Mouse (Mus musculus): ENCODE measurements at regions not wholly inside any gene's neighbourhood (a gene's known extent, or its start where the extent isn't known, plus 50 kb on each side); places are given as distances from the start of the nearest gene placed in this dataset.

GRCm38 (mm10) chr12:25430911-25431310 is 334.0 kb upstream of the Id2 start:
- TF ChIP-seq CTCF (IDR thresholded peaks at IDR 0.05; ENCODE audit: low read depth, low read length) (no peak), POLR2A (IDR thresholded peaks at IDR 0.05; ENCODE audit: borderline replicate concordance, low read depth, low read length) (no peak)

Data from bone marrow macrophage, adult 2 months (primary cell).